Mouse (Mus musculus) intestine, embryonic 14.5 days (tissue): ENCODE results near the gene Atg101. TPM values are rescaled to one million over a fixed set of nuclear protein-coding genes. Genes with fewer than 3 reads are reported as not detected.
A peak's percentile ranks its signal among the peaks of the same experiment; 100 is the strongest.

Experiments
- ATAC-seq: fragments of 200-750 bp; cut with Nextera tagmentation; replicated peaks from 2 replicates; pipeline ENCODE4 v1.8.0; 2017; ENCODE audit warnings: low read depth, moderate number of reproducible peaks, moderate TSS enrichment, moderate library complexity; ENCODE audit not compliant: low FRiP score, low TSS enrichment
- DNase-seq: peaks from one replicate; pipeline ENCODE4 v3.0.0-alpha.2; 2018; ENCODE audit warnings: low spot score
- H3K27ac ChIP-seq: fragments of 300-500 bp; sonication (generic); 2 replicates; pipeline ENCODE4 v1.5.1; 2014; ENCODE audit warnings: low read depth, mild to moderate bottlenecking, control low read depth
- H3K27me3 ChIP-seq: fragments of 300-500 bp; sonication (generic); replicated peaks from 2 replicates; pipeline ENCODE4 v1.6.1; 2014; ENCODE audit warnings: low read length, control low read depth; ENCODE audit not compliant: control insufficient read depth, insufficient read depth
- H3K36me3 ChIP-seq: fragments of 300-500 bp; sonication (generic); 2 replicates; pipeline ENCODE4 v1.6.1; 2014; ENCODE audit warnings: low read length, control low read depth; ENCODE audit not compliant: control insufficient read depth, insufficient read depth
- H3K4me1 ChIP-seq: fragments of 300-500 bp; sonication (generic); replicated peaks from 2 replicates; pipeline ENCODE4 v1.6.1; 2014; ENCODE audit warnings: low read length, control low read depth, mixed read lengths; ENCODE audit not compliant: control insufficient read depth, insufficient read depth
- H3K4me2 ChIP-seq: fragments of 300-500 bp; sonication (generic); 2 replicates; pipeline ENCODE4 v1.6.1; 2014; ENCODE audit warnings: low read length
- H3K4me3 ChIP-seq: fragments of 300-500 bp; sonication (generic); 2 replicates; pipeline ENCODE4 v1.5.1; 2014; ENCODE audit warnings: low read depth, low read length, control low read depth, mixed read lengths
- H3K9ac ChIP-seq: fragments of 300-500 bp; sonication (generic); 2 replicates; pipeline ENCODE4 v1.6.1; 2014; ENCODE audit warnings: mild to moderate bottlenecking, low read length
- H3K9me3 ChIP-seq: fragments of 300-500 bp; sonication (generic); 2 replicates; pipeline ENCODE4 v1.6.1; 2016; ENCODE audit warnings: low read length, control low read depth; ENCODE audit not compliant: control insufficient read depth
- WGBS: fragments of 180-500 bp; shearing (Covaris S2); extraction: QIAGEN DNeasy Blood & Tissue Kit; methylation state at CpG from one replicate; pipeline ENCODE4 v1.1.7; 2014; 5-methylcytosine and 5-hydroxymethylcytosine counted together
- polyA plus RNA-seq: library from polyadenylated mRNA; unstranded; fragments of >200 nt; fragmentation: Nextera tagmentation; extraction: Ambion mirVana; gene quantifications from 2 replicates; pipeline ENCODE4 v1.2.1, GENCODE M21; 2014

Atg101 gene
- 65.4 and 67.1 TPM in 2 replicates for polyA plus RNA-seq

GRCm38 (mm10) chr15:101283911-101284750 is at the start of gene Atg101:
Gene Atg101, plus strand, starts transcription at chr15:101284272.
- WGBS, result under 1% methylated on average over 61 of the region's 61 CpGs
- Histone ChIP-seq H3K9ac (peak within 1 kb of the TSS; percentile 88), H3K27ac (peak within 1 kb of the TSS; percentile 86), H3K9me3 (no peaks in the 10 kb centered on the region), H3K36me3 (peaks cover 30% of the 10 kb centered on the region), H3K4me3 (peak within 1 kb of the TSS; percentile 90), H3K4me2 (peak within 1 kb of the TSS; percentile 99), H3K27me3 (no peaks in the 10 kb centered on the region), H3K4me1 (peaks cover 12% of the 10 kb centered on the region)
- peak; percentile 87 for ATAC-seq
- peak; percentile 98 for DNase-seq

GRCm38 (mm10) chr15:101234611-101235341 is 49.3 kb upstream of the Atg101 start:
- Histone ChIP-seq H3K9me3 (peaks cover 4% of the 10 kb centered on the region; the same call in 1 of the 2 replicates), H3K4me1 (peaks cover 33% of the 10 kb centered on the region), H3K36me3 (peaks cover 26% of the 10 kb centered on the region), H3K4me2 (peak overlapping the region; percentile 27; the same call in 1 of the 2 replicates), H3K9ac (no peak overlapping the region), H3K27me3 (no peaks in the 10 kb centered on the region), H3K4me3 (no peak overlapping the region), H3K27ac (peak overlapping the region; percentile 75)
- no peak for ATAC-seq
- DNase-seq, result peak; percentile 57
- 67% methylated on average over 10 of the region's 10 CpGs for WGBS

DNA sequence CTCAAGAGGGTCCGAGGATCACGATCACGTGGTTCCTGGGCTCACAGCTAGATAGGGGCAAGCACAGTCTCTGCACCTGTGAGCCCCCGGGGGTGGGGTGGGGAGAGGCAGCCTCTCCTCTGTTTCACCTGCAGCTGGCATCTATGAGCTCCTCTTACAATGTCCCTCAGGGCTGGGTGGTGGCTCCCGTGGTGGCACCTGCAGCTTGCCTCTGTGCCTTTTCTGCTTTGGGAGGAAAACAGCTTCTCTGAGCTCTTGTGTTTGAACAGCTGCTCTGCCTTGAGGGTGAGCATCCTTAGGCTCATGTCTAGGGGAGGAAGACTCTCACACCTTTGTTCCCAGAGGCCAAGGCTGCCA is 48.8 kb upstream of the Atg101 start:
- ATAC-seq, result no peak
- Histone ChIP-seq H3K9ac (no peak overlapping the region), H3K4me2 (peak overlapping the region; percentile 27), H3K36me3 (peaks cover 21% of the 10 kb centered on the region), H3K4me1 (peaks cover 33% of the 10 kb centered on the region), H3K27me3 (no peaks in the 10 kb centered on the region), H3K27ac (peak overlapping the region; percentile 75), H3K4me3 (no peak overlapping the region), H3K9me3 (peaks cover 4% of the 10 kb centered on the region; the same call in 1 of the 2 replicates)
- WGBS, result 36% methylated on average over 5 of the region's 5 CpGs
- no peak for DNase-seq

- peak overlapping the region; percentile 27 for H3K4me2 ChIP-seq
- H3K4me1 ChIP-seq, result peaks cover 34% of the 10 kb centered on the region
- H3K9ac ChIP-seq, result no peak overlapping the region
- 24% methylated on average over 12 of the region's 12 CpGs for WGBS
- DNase-seq (peak; percentile 69), ATAC-seq (peak; percentile 32)
- peak overlapping the region; percentile 75 for H3K27ac ChIP-seq
- H3K4me3 ChIP-seq, result no peak overlapping the region
- no peaks in the 10 kb centered on the region for H3K27me3 ChIP-seq
- peaks cover 16% of the 10 kb centered on the region for H3K36me3 ChIP-seq
- peaks cover 4% of the 10 kb centered on the region; the same call in 1 of the 2 replicates for H3K9me3 ChIP-seq
Measured at GRCm38 (mm10) chr15:101235728-101236327, 48.2 kb upstream of the Atg101 start.

DNA sequence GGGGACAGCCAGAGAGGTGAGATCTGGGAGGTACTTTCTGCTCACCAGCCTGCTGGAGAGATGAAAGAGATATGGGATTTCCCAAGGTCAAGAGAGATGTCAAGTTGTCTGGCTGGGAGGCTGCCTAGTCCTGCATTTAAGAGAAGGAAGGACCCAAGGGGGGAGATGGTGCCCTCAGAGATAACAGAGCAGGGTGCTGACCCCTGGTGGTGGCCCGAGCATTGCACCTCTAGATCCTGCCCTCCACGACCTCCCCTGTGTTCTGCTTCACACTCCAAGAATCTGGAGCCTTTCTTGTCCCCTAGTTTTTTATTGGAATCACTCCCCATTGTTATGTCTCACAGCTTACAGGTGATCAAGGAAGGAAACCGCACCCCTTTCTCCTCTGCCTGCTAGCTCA is 47.2 kb upstream of the Atg101 start:
- no peak overlapping the region for H3K4me2 ChIP-seq
- WGBS, result 10% methylated on average over 3 of the region's 3 CpGs
- H3K4me1 ChIP-seq, result peaks cover 43% of the 10 kb centered on the region
- no peaks in the 10 kb centered on the region for H3K9me3 ChIP-seq
- DNase-seq (peak; percentile 85), ATAC-seq (no peak)
- no peak overlapping the region for H3K27ac ChIP-seq
- no peak overlapping the region for H3K9ac ChIP-seq
- H3K4me3 ChIP-seq, result no peak overlapping the region
- H3K27me3 ChIP-seq, result no peaks in the 10 kb centered on the region
- peaks cover 6% of the 10 kb centered on the region; the same call in 1 of the 2 replicates for H3K36me3 ChIP-seq

DNA sequence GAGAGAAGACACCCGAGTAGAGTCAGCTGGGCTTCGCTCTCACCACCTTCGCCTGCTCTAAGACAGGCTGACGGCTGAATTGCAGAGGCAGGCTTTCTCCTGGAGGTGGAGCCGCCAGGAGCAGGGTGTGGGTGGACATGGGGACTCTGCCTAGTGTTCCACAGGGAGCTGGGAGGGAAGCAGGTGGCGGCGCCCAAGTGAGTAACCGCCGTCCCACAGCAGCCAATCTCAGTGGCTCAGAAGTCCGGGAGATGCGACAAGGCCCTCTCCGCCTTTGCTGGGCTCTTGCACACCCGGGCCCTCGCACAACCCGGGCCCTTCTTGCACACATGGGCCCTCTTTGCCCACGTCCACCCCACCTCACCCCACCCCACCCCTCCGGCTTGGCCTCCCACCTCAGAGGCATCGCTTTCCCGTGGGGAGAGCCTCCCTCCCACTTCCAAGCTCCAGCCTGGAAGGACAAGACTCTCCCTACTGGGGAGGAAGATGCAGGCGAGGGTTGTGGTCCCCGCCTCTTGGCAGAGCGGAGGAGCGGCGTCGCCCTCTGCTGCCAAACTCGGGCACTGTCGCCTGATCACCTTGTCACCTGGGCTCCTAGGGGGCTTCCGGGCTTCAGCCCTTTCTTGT is 45.1 kb upstream of the Atg101 start:
- no peak overlapping the region for H3K27ac ChIP-seq
- peak; percentile 84 for DNase-seq
- H3K4me1 ChIP-seq, result peaks cover 35% of the 10 kb centered on the region

DNA sequence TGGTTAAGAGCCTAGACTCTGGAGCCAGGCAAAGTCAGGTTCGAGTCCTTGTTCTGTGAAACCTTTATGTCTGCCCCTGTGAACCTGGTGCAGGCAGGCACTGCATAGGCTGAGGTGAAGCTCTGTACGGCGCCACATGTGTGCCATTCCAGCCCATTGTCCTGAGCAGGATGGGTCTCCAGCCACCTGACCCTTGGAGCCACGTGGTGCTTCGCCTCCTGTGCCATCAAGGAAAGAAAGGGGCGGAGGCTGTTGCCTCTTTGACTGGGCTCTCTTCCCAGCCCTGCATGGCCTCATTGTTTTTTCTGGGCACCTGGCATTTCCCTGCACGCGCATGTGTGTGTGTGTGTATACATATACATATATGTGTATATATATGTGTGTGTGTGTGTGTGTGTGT is 44.3 kb upstream of the Atg101 start:
- 74% methylated on average over 8 of the region's 8 CpGs for WGBS
- Histone ChIP-seq H3K4me1 (peaks cover 31% of the 10 kb centered on the region), H3K27me3 (no peaks in the 10 kb centered on the region), H3K4me2 (no peak overlapping the region), H3K9ac (no peak overlapping the region), H3K9me3 (no peaks in the 10 kb centered on the region), H3K4me3 (no peak overlapping the region), H3K27ac (no peak overlapping the region), H3K36me3 (no peaks in the 10 kb centered on the region)
- ATAC-seq (no peak), DNase-seq (no peak)

More for the DNA sequence above, 45.1 kb upstream of the Atg101 start:
- H3K27me3 ChIP-seq, result no peaks in the 10 kb centered on the region
- H3K9ac ChIP-seq, result no peak overlapping the region
- ATAC-seq, result no peak
- 5% methylated on average over 28 of the region's 28 CpGs for WGBS
- H3K9me3 ChIP-seq, result no peaks in the 10 kb centered on the region
- H3K36me3 ChIP-seq, result no peaks in the 10 kb centered on the region
- H3K4me3 ChIP-seq, result peak overlapping the region; percentile 22; the same call in 1 of the 2 replicates
- peak overlapping the region; percentile 51 for H3K4me2 ChIP-seq

- Histone ChIP-seq H3K9ac (no peak overlapping the region), H3K36me3 (no peaks in the 10 kb centered on the region), H3K4me2 (peak overlapping the region; percentile 47), H3K27me3 (no peaks in the 10 kb centered on the region), H3K27ac (peak overlapping the region; percentile 54), H3K4me3 (peak overlapping the region; percentile 13; the same call in 1 of the 2 replicates), H3K9me3 (no peaks in the 10 kb centered on the region), H3K4me1 (peaks cover 25% of the 10 kb centered on the region)
- peak; percentile 53 for ATAC-seq
- DNase-seq, result peak; percentile 92
- WGBS, result 6% methylated on average over 10 of the region's 10 CpGs
Measured at GRCm38 (mm10) chr15:101240799-101241204, 43.3 kb upstream of the Atg101 start.
